Mouse (Mus musculus) thymus, adult 2 months (tissue): ENCODE results near the gene Adam30.

Experiments used
- CTCF ChIP-seq: fragments of 200-500 bp; IDR thresholded peaks from 2 replicates; pipeline ENCODE4 v1.5.1; 2012; ENCODE audit warnings: mild to moderate bottlenecking, control low read depth, low read length, moderate library complexity, borderline replicate concordance; ENCODE audit not compliant: control insufficient read depth, poor library complexity, insufficient read depth; ENCODE audit errors: extremely low read depth
- POLR2A ChIP-seq: fragments of 200-500 bp; IDR thresholded peaks from 2 replicates; pipeline ENCODE4 v1.6.1; 2012; ENCODE audit warnings: mild to moderate bottlenecking, low read length, control low read depth, moderate library complexity; ENCODE audit not compliant: control insufficient read depth, poor library complexity, insufficient read depth; ENCODE audit errors: extremely low read depth

- TF ChIP-seq CTCF: no peak
- TF ChIP-seq POLR2A: no peak
Observed at GRCm38 (mm10) chr3:98118252-98118651, 42.2 kb upstream of the Adam30 start.
